Mouse (Mus musculus): Measurements from ENCODE around the gene Plekhh2.

- no peak for TF ChIP-seq CTCF (conservative IDR thresholded peaks at IDR 0.05 in 1 of 2, IDR thresholded peaks at IDR 0.05 in 1 of 2; ENCODE audit: low read depth in 2 of 2, low read length in 2 of 2)
- no peak for TF ChIP-seq POLR2AphosphoS2 (IDR thresholded peaks at IDR 0.05; ENCODE audit: low read depth, low read length)
- 0 out of 2 replicates have a peak, but pooled peaks have one; percentile 17 for TF ChIP-seq POLR2A (IDR thresholded peaks at IDR 0.05; ENCODE audit: low read depth, low read length)
- no peak for TF ChIP-seq RAD21 (IDR thresholded peaks at IDR 0.05; ENCODE audit: low read depth, low read length)
- TF ChIP-seq ZMIZ1 (IDR thresholded peaks at IDR 0.05; ENCODE audit: low read depth, low read length) = no peak
- peak; percentile 70 for TF ChIP-seq ZNF384 (IDR thresholded peaks at IDR 0.05; ENCODE audit: low read depth, low read length)
- no peak for TF ChIP-seq USF1 (IDR thresholded peaks at IDR 0.05; ENCODE audit: low read depth, low read length)
- TF ChIP-seq SIN3A (IDR thresholded peaks at IDR 0.05; ENCODE audit: low read length) = 0 out of 2 replicates have a peak, but pooled peaks have one; percentile 20
- TF ChIP-seq TCF12 (IDR thresholded peaks at IDR 0.05; ENCODE audit: low read depth, low read length) = no peak
- TF ChIP-seq ELF1 (IDR thresholded peaks at IDR 0.05; ENCODE audit: low read depth, low read length) = peak; percentile 48; the same call in 1 of the 2 replicates
- no peak for TF ChIP-seq MAFK (IDR thresholded peaks at IDR 0.05; ENCODE audit: insufficient replicate concordance, low read length)
Measured at GRCm38 (mm10) chr17:84611500-84611899, 99.8 kb downstream of the Plekhh2 start.
